Mouse (Mus musculus) urinary bladder, postnatal 14 days (tissue): ENCODE results near the gene Gkap1.

ENCODE experiments used
- DNase-seq: peaks from one replicate; pipeline ENCODE4 v3.0.0; 2021; ENCODE audit warnings: low spot score

Gene Gkap1

GRCm38 (mm10) chr13:58263546-58263945 is 12.0 kb downstream of the Gkap1 start:
- DNase-seq = no peak

- no peak for DNase-seq
These were observed 13.8 kb downstream of the Gkap1 start for GRCm38 (mm10) chr13:58261674-58262073.

GRCm38 (mm10) chr13:58253268-58253667 is 22.2 kb downstream of the Gkap1 start:
- DNase-seq = no peak

GRCm38 (mm10) chr13:58248957-58249356 is 26.5 kb downstream of the Gkap1 start:
- no peak for DNase-seq

- DNase-seq = no peak
These were observed 39.0 kb downstream of the Gkap1 start for GRCm38 (mm10) chr13:58236536-58236935.

- peak; percentile 51 for DNase-seq
These were observed 42.9 kb downstream of the Gkap1 start for GRCm38 (mm10) chr13:58232611-58233010.

GRCm38 (mm10) chr13:58232070-58232469 is 43.4 kb downstream of the Gkap1 start:
- DNase-seq = no peak

GRCm38 (mm10) chr13:58228624-58229023 is 46.9 kb downstream of the Gkap1 start:
- DNase-seq = no peak

GRCm38 (mm10) chr13:58225694-58226093 is 49.8 kb downstream of the Gkap1 start:
- DNase-seq = no peak

GRCm38 (mm10) chr13:58220206-58220605 is 55.3 kb downstream of the Gkap1 start:
- peak; percentile 67 for DNase-seq

- DNase-seq = no peak
These were observed 58.0 kb downstream of the Gkap1 start for GRCm38 (mm10) chr13:58217536-58217935.

GRCm38 (mm10) chr13:58216395-58216794 is 59.1 kb downstream of the Gkap1 start:
- DNase-seq = no peak

GRCm38 (mm10) chr13:58215592-58216341 is 59.7 kb downstream of the Gkap1 start, which contains the start of gene Ubqln1:
TSS of gene Ubqln1 (minus strand) at chr13:58215653.
- peak; percentile 88 for DNase-seq

- DNase-seq = no peak
These were observed 60.3 kb downstream of the Gkap1 start for GRCm38 (mm10) chr13:58215253-58215591.

GRCm38 (mm10) chr13:58214346-58215252 is 60.9 kb downstream of the Gkap1 start:
- no peak for DNase-seq

- DNase-seq = no peak
These were observed 61.7 kb downstream of the Gkap1 start for GRCm38 (mm10) chr13:58213801-58214200.

- DNase-seq = no peak
These were observed 63.0 kb downstream of the Gkap1 start for GRCm38 (mm10) chr13:58212530-58212929.

- no peak for DNase-seq
These were observed 65.1 kb downstream of the Gkap1 start for GRCm38 (mm10) chr13:58210441-58210840.

GRCm38 (mm10) chr13:58206084-58206483 is 69.4 kb downstream of the Gkap1 start:
- no peak for DNase-seq

GRCm38 (mm10) chr13:58204986-58205385 is 70.5 kb downstream of the Gkap1 start:
- no peak for DNase-seq

GRCm38 (mm10) chr13:58204202-58204601 is 71.3 kb downstream of the Gkap1 start:
- no peak for DNase-seq

- no peak for DNase-seq
These were observed 72.6 kb downstream of the Gkap1 start for GRCm38 (mm10) chr13:58202903-58203302.

- no peak for DNase-seq
These were observed 73.6 kb downstream of the Gkap1 start for GRCm38 (mm10) chr13:58201908-58202307.
